Mouse (Mus musculus) ES-E14 (cell line): ENCODE results near the gene Zscan26. TPM values are rescaled to one million over a fixed set of nuclear protein-coding genes. Genes with fewer than 3 reads are reported as not detected.
A peak's percentile ranks its signal among the peaks of the same experiment; 100 is the strongest.

Source experiments
- DNase-seq: peaks from one replicate; pipeline ENCODE4 v3.0.0-alpha.2; 2013; ENCODE audit warnings: low read depth, low spot score
- H3K27ac ChIP-seq: 2 replicates; pipeline ENCODE4 v1.5.1; 2012; ENCODE audit warnings: low read depth, mild to moderate bottlenecking, low read length, moderate library complexity, mixed read lengths; ENCODE audit not compliant: poor library complexity, insufficient read depth, severe bottlenecking
- H3K36me3 ChIP-seq: 2 replicates; pipeline ENCODE4 v1.6.1; 2012; ENCODE audit warnings: mild to moderate bottlenecking, low read length, moderate library complexity, mixed read lengths; ENCODE audit not compliant: control insufficient read depth, poor library complexity, insufficient read depth, severe bottlenecking
- H3K4me1 ChIP-seq, 2 experiments: fragments of 150-350 bp in 1 of 2; sonication (generic) in 1 of 2; 2 replicates each; pipeline ENCODE4 v1.6.1; 2012; ENCODE audit warnings: low read length in 2 of 2, mild to moderate bottlenecking in 1 of 2, mixed read lengths in 1 of 2; ENCODE audit not compliant: control insufficient read depth in 2 of 2, insufficient read depth in 2 of 2, poor library complexity in 1 of 2
- H3K4me3 ChIP-seq, 2 experiments: fragments of 150-350 bp in 1 of 2; sonication (generic) in 1 of 2; 2 replicates each; pipeline ENCODE4 v1.5.1; 2012; ENCODE audit warnings: low read length in 2 of 2, low read depth in 1 of 2, mild to moderate bottlenecking in 1 of 2, mixed read lengths in 1 of 2; ENCODE audit not compliant: insufficient read depth in 1 of 2, poor library complexity in 1 of 2, severe bottlenecking in 1 of 2
- H3K9ac ChIP-seq: 2 replicates; pipeline ENCODE4 v1.6.1; 2012; ENCODE audit warnings: low read depth, mild to moderate bottlenecking, low read length, mixed read lengths; ENCODE audit not compliant: poor library complexity, insufficient read depth, severe bottlenecking
- H3K9me3 ChIP-seq: fragments of 150-350 bp; sonication (generic); 2 replicates; pipeline ENCODE4 v1.6.1; 2012; ENCODE audit warnings: low read depth, mild to moderate bottlenecking, low read length; ENCODE audit not compliant: control insufficient read depth, insufficient read depth
- CHD2 ChIP-seq: IDR thresholded peaks from 2 replicates; pipeline ENCODE4 v1.6.1; 2014; ENCODE audit warnings: mild to moderate bottlenecking, low read depth, low read length, inconsistent platforms
- HCFC1 ChIP-seq: IDR thresholded peaks from 2 replicates; pipeline ENCODE4 v1.6.1; 2012; ENCODE audit warnings: low read length, inconsistent platforms, borderline replicate concordance; ENCODE audit not compliant: insufficient read depth
- MAFK ChIP-seq: IDR thresholded peaks from 2 replicates; pipeline ENCODE4 v1.6.1; 2014; ENCODE audit warnings: mild to moderate bottlenecking, low read depth, low read length, inconsistent platforms; ENCODE audit not compliant: insufficient read depth
- ZC3H11A ChIP-seq: IDR thresholded peaks from 2 replicates; pipeline ENCODE4 v1.6.1; 2012; ENCODE audit warnings: low read depth, mild to moderate bottlenecking, inconsistent platforms, low read length, borderline replicate concordance
- ZNF384 ChIP-seq: IDR thresholded peaks from 2 replicates; pipeline ENCODE4 v1.6.1; 2012; ENCODE audit warnings: low read depth, low read length, inconsistent platforms
- in situ Hi-C, 2 experiments: fragments of 600-800 bp; cut with MboI; formaldehyde crosslinking; loops; one replicate each; pipeline ENCODE4 v1.15.1; 2025; ENCODE audit warnings: low sequenced_read_pairs in 2 of 2, inconsistent platforms in 1 of 2; ENCODE audit not compliant: unreplicated experiment in 2 of 2
- total RNA-seq: library from RNA; depleted of rRNA; stranded (reverse); fragments of 300-350 nt; gene quantifications from 2 replicates; pipeline ENCODE4 v1.2.3, GENCODE M21; 2012

Zscan26 gene
- total RNA-seq, 1 experiment, result 22.9 TPM

GRCm38 (mm10) chr13:21440503-21441206 is 12.9 kb downstream of the Zscan26 start, which contains the start of gene Pgbd1:
Gene Pgbd1, minus strand, starts transcription at chr13:21441058.
- peaks cover 0 to 3% of the 10 kb centered on the region in 2 experiments; a peak in 1 of 4 replicates for H3K4me1 ChIP-seq
- peak; percentile 36; the same call in 1 of the 2 replicates for TF ChIP-seq HCFC1
- TF ChIP-seq CHD2, result no peak
- DNase-seq, result no peak
- peaks cover 8% of the 10 kb centered on the region for H3K36me3 ChIP-seq
- no peak within 1 kb of the TSS for H3K27ac ChIP-seq
- in situ Hi-C loops, result no loop called here
- peak within 1 kb of the TSS; percentile 80 to 85 for H3K4me3 ChIP-seq
- no peaks in the 10 kb centered on the region for H3K9me3 ChIP-seq
- H3K9ac ChIP-seq, result peak within 1 kb of the TSS; percentile 93

DNA sequence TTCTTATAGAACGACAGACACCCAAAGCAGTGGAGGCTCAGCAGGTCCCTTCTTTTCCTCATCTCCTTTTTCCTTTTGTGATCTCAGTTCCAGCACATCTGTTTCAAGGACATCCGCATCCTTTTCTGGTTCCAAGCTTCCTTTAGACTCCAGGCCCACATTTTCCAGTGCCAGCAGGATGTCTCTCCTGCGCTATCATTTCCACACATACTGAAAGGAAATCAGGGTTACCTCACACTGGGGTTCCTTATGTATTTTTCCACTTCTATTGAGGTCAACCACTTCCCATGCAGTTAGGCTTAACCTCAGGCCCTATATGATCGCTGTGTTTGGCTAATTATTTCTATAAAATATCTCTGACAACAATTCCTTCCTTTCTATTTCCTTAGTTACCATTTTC is 18.1 kb downstream of the Zscan26 start:
- in situ Hi-C loops, result no loop called here
- H3K27ac ChIP-seq, result no peak overlapping the region
- DNase-seq, result no peak

GRCm38 (mm10) chr13:21427631-21428030 is 25.9 kb downstream of the Zscan26 start:
- H3K36me3 ChIP-seq, result no peaks in the 10 kb centered on the region
- TF ChIP-seq CHD2 (no peak), HCFC1 (no peak), MAFK (no peak), ZC3H11A (no peak), ZNF384 (no peak)
- H3K27ac ChIP-seq, result no peak overlapping the region
- H3K9ac ChIP-seq, result no peak overlapping the region
- no peaks in the 10 kb centered on the region for H3K9me3 ChIP-seq
- no peaks in the 10 kb centered on the region for H3K4me1 ChIP-seq
- no peak overlapping the region for H3K4me3 ChIP-seq
- no peak for DNase-seq
- in situ Hi-C loops, result no loop called here

More for the DNA sequence above, 18.1 kb downstream of the Zscan26 start:
- no peaks in the 10 kb centered on the region for H3K36me3 ChIP-seq
- no peak for TF ChIP-seq CHD2
- TF ChIP-seq ZC3H11A, result no peak
- no peak for TF ChIP-seq ZNF384
- no peak for TF ChIP-seq MAFK
- no peak for TF ChIP-seq HCFC1
- H3K9me3 ChIP-seq, result no peaks in the 10 kb centered on the region
- no peak overlapping the region for H3K9ac ChIP-seq
- H3K4me1 ChIP-seq, result peaks cover 0 to 1% of the 10 kb centered on the region in 2 experiments; a peak in 1 of 4 replicates
- H3K4me3 ChIP-seq, result no peak overlapping the region

DNA sequence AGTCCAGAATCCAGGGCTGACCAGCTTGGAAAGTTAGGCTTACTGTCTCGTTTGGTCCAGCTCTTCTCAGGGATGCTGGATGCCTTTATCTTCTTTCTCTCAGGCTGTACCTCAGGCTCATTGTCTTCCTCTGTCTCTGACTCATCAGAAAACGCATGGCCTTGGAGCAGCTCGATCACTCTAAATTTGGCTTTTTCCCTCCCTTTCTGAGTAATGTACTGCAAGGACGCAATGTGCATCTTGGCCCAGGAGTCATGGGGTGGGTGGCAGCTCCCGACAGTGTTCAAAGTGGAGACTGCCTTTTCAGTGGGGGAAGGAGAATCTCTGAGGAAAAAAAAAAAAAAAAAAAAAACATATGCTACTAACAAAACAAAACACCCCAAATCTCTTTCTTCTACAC is 30.2 kb downstream of the Zscan26 start:
- no peak overlapping the region for H3K4me3 ChIP-seq
- H3K4me1 ChIP-seq, result no peaks in the 10 kb centered on the region

GRCm38 (mm10) chr13:21418865-21419264 is 34.7 kb downstream of the Zscan26 start:
- H3K4me1 ChIP-seq, result no peaks in the 10 kb centered on the region
- H3K4me3 ChIP-seq, result no peak overlapping the region
- in situ Hi-C loops, result no loop called here
- no peaks in the 10 kb centered on the region for H3K36me3 ChIP-seq
- no peaks in the 10 kb centered on the region for H3K9me3 ChIP-seq
- no peak for DNase-seq
- H3K9ac ChIP-seq, result no peak overlapping the region
- TF ChIP-seq ZNF384 (no peak), HCFC1 (no peak)
- H3K27ac ChIP-seq, result no peak overlapping the region

More for the DNA sequence above, 30.2 kb downstream of the Zscan26 start:
- no peak for DNase-seq
- Histone ChIP-seq H3K9ac (no peak overlapping the region), H3K9me3 (no peaks in the 10 kb centered on the region), H3K27ac (no peak overlapping the region), H3K36me3 (no peaks in the 10 kb centered on the region)
- no peak for TF ChIP-seq ZC3H11A
- no peak for TF ChIP-seq CHD2
- no peak for TF ChIP-seq ZNF384
- TF ChIP-seq MAFK, result no peak
- no peak for TF ChIP-seq HCFC1
- in situ Hi-C loops, result no loop called here
